ENCODE assay signal across 9 mouse cellular contexts in the genomic region with DNA sequence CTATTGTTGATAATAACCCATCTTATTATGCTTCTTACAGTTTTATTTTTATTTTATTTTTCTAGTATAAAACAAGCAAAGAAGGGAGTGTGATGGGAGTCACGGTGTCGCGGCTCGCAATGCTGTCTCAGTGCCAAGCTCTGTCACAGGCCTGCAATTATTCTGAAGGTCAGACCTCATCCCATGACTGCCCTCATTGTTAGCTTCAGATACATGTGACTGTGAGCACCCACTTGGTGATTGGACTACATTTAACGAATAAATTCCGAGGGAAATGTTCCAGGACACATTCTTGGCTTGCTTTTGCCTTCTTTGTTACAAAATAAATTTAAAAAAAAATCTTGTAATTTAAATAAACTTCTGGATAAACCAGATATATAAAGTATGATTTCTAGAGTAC. TPM values are rescaled to one million over a fixed set of nuclear protein-coding genes. Genes with fewer than 3 reads are reported as not detected.
DNase-seq lines count a peak whose midpoint lies in the region; ATAC-seq lines count a peak whose summit lies in the region.
"Had no signal": no experiment of that assay in that cellular context is flagged by ENCODE, and none has a peak within 500 bp of the region (broad histone marks: within the 10 kb centered on the region; RNA-seq: fewer than 3 reads in every experiment).

No protein-coding gene starts in this region.

- WGBS in embryonic facial prominence, embryonic 13.5 days = 59% methylated on average over 6 of the region's 6 CpGs
- 85% methylated on average over 6 of the region's 6 CpGs for WGBS in embryonic facial prominence, embryonic 10.5 days

- H3K9ac ChIP-seq in embryonic facial prominence, embryonic 13.5 days = no peak overlapping the region

- no peak for DNase-seq in embryonic facial prominence, embryonic 10.5 days (ENCODE audit: low spot score)
- DNase-seq in layer of hippocampus, adult 11-12 months (ENCODE audit: low spot score) = peak; percentile 61
- DNase-seq in layer of hippocampus, postnatal 10 days (ENCODE audit: low spot score in 2 of 2) = no peak
- DNase-seq in adrenal gland, adult 8-10 months = peak; percentile 43
- DNase-seq in kidney, postnatal 36 days = peak; percentile 15 to 19
- no peak for DNase-seq in spleen, postnatal 14 days (ENCODE audit: low spot score in 2 of 2)

- H3K27ac ChIP-seq in embryonic facial prominence, embryonic 13.5 days = peak overlapping the region; percentile 89
- H3K27ac ChIP-seq in embryonic facial prominence, embryonic 10.5 days (replicated peaks) = no peak overlapping the region

- no peak overlapping the region for H3K4me3 ChIP-seq in embryonic facial prominence, embryonic 13.5 days
- no peak overlapping the region for H3K4me3 ChIP-seq in embryonic facial prominence, embryonic 10.5 days

- peaks cover 15% of the 10 kb centered on the region for H3K4me1 ChIP-seq in embryonic facial prominence, embryonic 13.5 days
- H3K4me1 ChIP-seq in embryonic facial prominence, embryonic 10.5 days = no peaks in the 10 kb centered on the region

- no peak for ATAC-seq in embryonic facial prominence, embryonic 13.5 days (ENCODE audit: insufficient number of reproducible peaks, insufficient read depth, low FRiP score, low TSS enrichment, low read depth)
- no peak for ATAC-seq in activated CD4-positive, CD25-positive, alpha-beta regulatory T cell, adult 4 months

- H3K4me2 ChIP-seq in embryonic facial prominence, embryonic 13.5 days = no peak overlapping the region
- H3K4me2 ChIP-seq: liver, embryonic 11.5 days had no signal

- H3K36me3 ChIP-seq in embryonic facial prominence, embryonic 13.5 days = peaks cover 61% of the 10 kb centered on the region
- H3K36me3 ChIP-seq in embryonic facial prominence, embryonic 10.5 days (replicated peaks) = peaks cover 88% of the 10 kb centered on the region

- H3K27me3 ChIP-seq in embryonic facial prominence, embryonic 13.5 days = no peaks in the 10 kb centered on the region
- no peaks in the 10 kb centered on the region for H3K27me3 ChIP-seq in embryonic facial prominence, embryonic 10.5 days (replicated peaks; ENCODE audit: low read depth, poor library complexity, severe bottlenecking)

- no peaks in the 10 kb centered on the region for H3K9me3 ChIP-seq in embryonic facial prominence, embryonic 13.5 days
- H3K9me3 ChIP-seq in embryonic facial prominence, embryonic 10.5 days = no peaks in the 10 kb centered on the region

RNA-seq across cellular contexts. Expression of gene Atf1, which starts 59.8 kb away (rescaled TPM):
- polyA plus RNA-seq in embryonic facial prominence, embryonic 13.5 days (2015; fragmentation: Nextera tagmentation; extraction: Ambion mirVana) = 52.3 and 52.9 TPM in 2 replicates
- polyA plus RNA-seq in embryonic facial prominence, embryonic 10.5 days (2016; fragmentation: Nextera tagmentation; extraction: Ambion mirVana) = 36.8 and 42.2 TPM in 2 replicates
- total RNA-seq in layer of hippocampus, postnatal 10 days (2021) = 10 to 100 TPM; 15.5 to 17.2 TPM
- 10 to 100 TPM; 61.9 to 72.1 (median 66.3) TPM for total RNA-seq in adrenal gland, adult 8-10 months (2022)
- polyA plus RNA-seq in activated CD4-positive, CD25-positive, alpha-beta regulatory T cell, adult 4 months (2017; shearing (Covaris generic)) = 10 to 100 TPM; 29.9 to 35.7 TPM

Comparison
In these comparisons a context has a peak if more than half of its experiments do, and no peak if none do; other contexts are left out.
1. DNase-seq: peak in layer of hippocampus, adult 11-12 months (single experiment), adrenal gland, adult 8-10 months (single experiment) and kidney, postnatal 36 days (2 of 2); none in embryonic facial prominence, embryonic 10.5 days (single experiment), layer of hippocampus, postnatal 10 days (0 of 2) and spleen, postnatal 14 days (0 of 2).